Mouse (Mus musculus): ENCODE measurements around the gene Rbm7.

- TF ChIP-seq CTCF (IDR thresholded peaks at IDR 0.05; ENCODE audit: extremely low read depth, insufficient read depth, low read length): no peak
- TF ChIP-seq POLR2A (IDR thresholded peaks at IDR 0.05; ENCODE audit: extremely low read depth, insufficient read depth, low read length): no peak
These were observed 22.6 kb downstream of the Rbm7 start for GRCm38 (mm10) chr9:48472441-48473025.
